Mouse (Mus musculus) ES-E14 (cell line): Measurements from ENCODE around the gene Itgb5.

Source experiments
- MAFK ChIP-seq: IDR thresholded peaks from 2 replicates; pipeline ENCODE4 v1.6.1; 2014; ENCODE audit warnings: mild to moderate bottlenecking, low read depth, low read length, inconsistent platforms; ENCODE audit not compliant: insufficient read depth
- ZC3H11A ChIP-seq: IDR thresholded peaks from 2 replicates; pipeline ENCODE4 v1.6.1; 2012; ENCODE audit warnings: low read depth, mild to moderate bottlenecking, inconsistent platforms, low read length, borderline replicate concordance
- ZNF384 ChIP-seq: IDR thresholded peaks from 2 replicates; pipeline ENCODE4 v1.6.1; 2012; ENCODE audit warnings: low read depth, low read length, inconsistent platforms

- TF ChIP-seq MAFK (no peak), ZC3H11A (no peak), ZNF384 (no peak)
Measured at GRCm38 (mm10) chr16:33914997-33915396, 85.5 kb downstream of the Itgb5 start.
